Mouse (Mus musculus) heart, embryonic 16.5 days (tissue): ENCODE measurements around the gene Fam84a. TPM values are rescaled to one million over a fixed set of nuclear protein-coding genes. Genes with fewer than 3 reads are reported as not detected.

Experiments used
- ATAC-seq: fragments of 200-750 bp; cut with Nextera tagmentation; replicated peaks from 2 replicates; pipeline ENCODE4 v1.8.0; 2017; ENCODE audit warnings: moderate number of reproducible peaks; ENCODE audit not compliant: insufficient read depth, low FRiP score; ENCODE audit errors: extremely low read depth
- H3K27ac ChIP-seq: fragments of 300-500 bp; sonication (generic); 2 replicates; pipeline ENCODE4 v1.5.1; 2014; ENCODE audit warnings: mild to moderate bottlenecking, low read length, control low read depth, moderate library complexity
- H3K27me3 ChIP-seq: fragments of 300-500 bp; sonication (generic); 2 replicates; pipeline ENCODE4 v1.6.1; 2014; ENCODE audit warnings: low read length, mixed read lengths; ENCODE audit not compliant: control insufficient read depth, insufficient read depth
- H3K36me3 ChIP-seq: fragments of 300-500 bp; sonication (generic); 2 replicates; pipeline ENCODE4 v1.6.1; 2014; ENCODE audit not compliant: control insufficient read depth, insufficient read depth
- H3K4me1 ChIP-seq: fragments of 300-500 bp; sonication (generic); 2 replicates; pipeline ENCODE4 v1.6.1; 2014; ENCODE audit warnings: low read length, mixed read lengths; ENCODE audit not compliant: control insufficient read depth, insufficient read depth
- H3K4me2 ChIP-seq: fragments of 300-500 bp; sonication (generic); 2 replicates; pipeline ENCODE4 v1.6.1; 2014; ENCODE audit warnings: low read depth, mild to moderate bottlenecking, control low read depth, low read length
- H3K4me3 ChIP-seq: fragments of 300-500 bp; sonication (generic); 2 replicates; pipeline ENCODE4 v1.5.1; 2014; ENCODE audit warnings: mild to moderate bottlenecking, control low read depth, low read length
- H3K9ac ChIP-seq: fragments of 300-500 bp; sonication (generic); 2 replicates; pipeline ENCODE4 v1.6.1; 2014; ENCODE audit warnings: low read length, control low read depth
- H3K9me3 ChIP-seq: fragments of 300-500 bp; sonication (generic); replicated peaks from 2 replicates; pipeline ENCODE4 v1.6.1; 2016; ENCODE audit warnings: low read length; ENCODE audit not compliant: control insufficient read depth
- WGBS: fragments of 180-500 bp; shearing (Covaris S2); extraction: QIAGEN DNeasy Blood & Tissue Kit; methylation state at CpG from one replicate; pipeline ENCODE4 v1.1.7; 2014; 5-methylcytosine and 5-hydroxymethylcytosine counted together
- polyA plus RNA-seq: library from polyadenylated mRNA; unstranded; fragments of >200 nt; fragmentation: Nextera tagmentation; extraction: Ambion mirVana; gene quantifications from 2 replicates; pipeline ENCODE4 v1.2.1, GENCODE M21; 2015

Fam84a gene
- 2.2 and 2.5 TPM in 2 replicates for polyA plus RNA-seq

- peaks cover 19% of the 10 kb centered on the region for H3K27me3 ChIP-seq
- H3K27ac ChIP-seq, result peak within 1 kb of the TSS; percentile 43; the same call in 1 of the 2 replicates
- no peaks in the 10 kb centered on the region for H3K9me3 ChIP-seq
- ATAC-seq, result peak; percentile 96
- peaks cover 7% of the 10 kb centered on the region; the same call in 1 of the 2 replicates for H3K4me1 ChIP-seq
- peak within 1 kb of the TSS; percentile 73 for H3K9ac ChIP-seq
- H3K4me2 ChIP-seq, result peak within 1 kb of the TSS; percentile 92
- 0% methylated on average over 31 of the region's 31 CpGs for WGBS
- H3K4me3 ChIP-seq, result peak within 1 kb of the TSS; percentile 62
- H3K36me3 ChIP-seq, result no peaks in the 10 kb centered on the region
Measured at GRCm38 (mm10) chr12:14151921-14152320, at the start of gene Fam84a. Gene Fam84a (minus strand): TSS chr12:14152054.

GRCm38 (mm10) chr12:14195479-14195878 lies 43.6 kb upstream of the Fam84a start:
- no peak overlapping the region for H3K4me3 ChIP-seq
- no peaks in the 10 kb centered on the region for H3K36me3 ChIP-seq
- H3K27me3 ChIP-seq, result no peaks in the 10 kb centered on the region
- no peak for ATAC-seq
- WGBS, result 60% methylated on average over 3 of the region's 3 CpGs
- H3K4me2 ChIP-seq, result no peak overlapping the region
- no peak overlapping the region for H3K27ac ChIP-seq
- H3K4me1 ChIP-seq, result no peaks in the 10 kb centered on the region
- no peaks in the 10 kb centered on the region for H3K9me3 ChIP-seq
- no peak overlapping the region for H3K9ac ChIP-seq

- no peaks in the 10 kb centered on the region for H3K27me3 ChIP-seq
- H3K4me3 ChIP-seq, result no peak overlapping the region
- no peaks in the 10 kb centered on the region for H3K9me3 ChIP-seq
- 72% methylated on average over 3 of the region's 3 CpGs for WGBS
- no peaks in the 10 kb centered on the region for H3K36me3 ChIP-seq
- no peak overlapping the region for H3K9ac ChIP-seq
- H3K27ac ChIP-seq, result no peak overlapping the region
- H3K4me2 ChIP-seq, result no peak overlapping the region
- no peak for ATAC-seq
- no peaks in the 10 kb centered on the region for H3K4me1 ChIP-seq
Measured at GRCm38 (mm10) chr12:14186689-14187195, 34.9 kb upstream of the Fam84a start.

- Histone ChIP-seq H3K4me2 (no peak overlapping the region), H3K27ac (peak overlapping the region; percentile 62), H3K9ac (no peak overlapping the region), H3K4me1 (peaks cover 13% of the 10 kb centered on the region), H3K4me3 (no peak overlapping the region), H3K36me3 (no peaks in the 10 kb centered on the region), H3K9me3 (no peaks in the 10 kb centered on the region), H3K27me3 (no peaks in the 10 kb centered on the region)
- 26% methylated on average over 2 of the region's 2 CpGs for WGBS
- ATAC-seq, result peak; percentile 92
Measured at GRCm38 (mm10) chr12:14165713-14166112, 13.9 kb upstream of the Fam84a start.

GRCm38 (mm10) chr12:14164936-14165335 lies 13.1 kb upstream of the Fam84a start:
- WGBS, result 86% methylated on average over 1 of the region's 1 CpGs
- Histone ChIP-seq H3K4me3 (no peak overlapping the region), H3K4me1 (peaks cover 13% of the 10 kb centered on the region), H3K4me2 (no peak overlapping the region), H3K9ac (no peak overlapping the region), H3K36me3 (no peaks in the 10 kb centered on the region), H3K27ac (peak overlapping the region; percentile 78), H3K9me3 (no peaks in the 10 kb centered on the region), H3K27me3 (no peaks in the 10 kb centered on the region)
- no peak for ATAC-seq

DNA sequence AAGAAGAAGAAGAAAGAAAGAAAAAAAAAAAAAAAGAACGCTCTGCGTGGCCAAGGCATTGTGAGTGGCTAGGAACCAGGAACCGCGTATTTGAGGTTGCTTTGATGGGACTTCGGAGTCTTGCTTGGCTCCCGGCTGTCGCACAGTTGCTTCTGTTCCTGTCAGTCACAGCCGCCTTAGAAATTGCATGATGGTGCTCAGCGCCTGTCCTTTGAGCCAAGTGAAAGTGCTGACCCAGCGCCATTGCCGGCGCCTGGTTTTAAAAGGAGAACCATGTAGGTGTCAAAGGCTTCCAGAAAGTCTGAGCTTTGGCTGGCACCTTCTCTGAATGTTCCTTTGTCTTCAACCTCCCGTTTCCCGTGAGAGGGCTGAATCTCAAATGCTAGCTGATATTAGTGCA lies 572 bp upstream of the Fam84a start:
- H3K36me3 ChIP-seq, result no peaks in the 10 kb centered on the region
- ATAC-seq, result no peak
- H3K4me3 ChIP-seq, result peak overlapping the region; percentile 62
- H3K27ac ChIP-seq, result peak overlapping the region; percentile 43; the same call in 1 of the 2 replicates
- peaks cover 7% of the 10 kb centered on the region; the same call in 1 of the 2 replicates for H3K4me1 ChIP-seq
- peaks cover 19% of the 10 kb centered on the region for H3K27me3 ChIP-seq
- WGBS, result under 1% methylated on average over 14 of the region's 14 CpGs
- no peaks in the 10 kb centered on the region for H3K9me3 ChIP-seq
- peak overlapping the region; percentile 42; the same call in 1 of the 2 replicates for H3K9ac ChIP-seq
- H3K4me2 ChIP-seq, result peak overlapping the region; percentile 92

DNA sequence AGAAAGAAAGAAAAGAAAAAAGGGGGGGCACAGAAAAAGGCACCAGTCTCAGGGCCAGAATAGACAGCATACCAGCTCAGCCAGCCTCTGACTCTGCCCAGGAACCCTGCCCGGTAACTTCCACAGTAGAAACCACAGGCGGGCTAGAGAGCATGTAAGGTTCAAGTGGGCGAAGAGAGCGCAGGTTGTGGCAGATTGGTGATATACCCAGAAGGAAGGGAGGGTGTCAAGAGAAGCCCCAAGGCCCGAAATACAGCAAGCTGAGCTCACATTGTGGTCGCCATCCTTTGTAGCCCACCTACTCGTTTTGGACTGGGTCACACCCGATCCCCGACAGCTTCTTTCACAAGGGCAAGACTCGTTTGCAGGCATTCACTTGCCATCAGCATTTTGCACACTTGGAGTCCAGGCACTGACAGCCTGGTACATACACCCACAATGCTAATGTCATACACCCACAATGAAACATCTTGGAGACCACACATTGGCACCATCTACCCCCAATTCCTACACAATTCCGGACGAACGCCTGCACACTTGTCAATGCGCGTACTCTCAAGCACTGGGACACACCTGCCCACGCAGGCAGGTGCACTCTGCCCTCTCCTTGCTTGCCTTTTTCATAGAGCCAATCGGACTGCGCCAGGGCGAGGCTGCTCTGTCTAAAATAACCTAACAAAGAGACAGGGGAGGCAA lies 770 bp downstream of the Fam84a start:
- H3K9me3 ChIP-seq, result no peaks in the 10 kb centered on the region
- no peak overlapping the region for H3K27ac ChIP-seq
- H3K27me3 ChIP-seq, result peaks cover 19% of the 10 kb centered on the region
- no peaks in the 10 kb centered on the region for H3K36me3 ChIP-seq
- peak overlapping the region; percentile 73 for H3K9ac ChIP-seq
- peaks cover 7% of the 10 kb centered on the region; the same call in 1 of the 2 replicates for H3K4me1 ChIP-seq
- WGBS, result 8% methylated on average over 19 of the region's 19 CpGs
- peak overlapping the region; percentile 62 for H3K4me3 ChIP-seq
- no peak for ATAC-seq
- H3K4me2 ChIP-seq, result peak overlapping the region; percentile 92

GRCm38 (mm10) chr12:14150568-14150909 lies 1.3 kb downstream of the Fam84a start:
- Histone ChIP-seq H3K27me3 (peaks cover 19% of the 10 kb centered on the region), H3K4me3 (peak overlapping the region; percentile 62), H3K36me3 (no peaks in the 10 kb centered on the region), H3K4me1 (peaks cover 7% of the 10 kb centered on the region; the same call in 1 of the 2 replicates), H3K9ac (peak overlapping the region; percentile 73), H3K4me2 (peak overlapping the region; percentile 92), H3K27ac (no peak overlapping the region), H3K9me3 (no peaks in the 10 kb centered on the region)
- no peak for ATAC-seq
- 2% methylated on average over 20 of the region's 20 CpGs for WGBS

- peak; percentile 37; the same call in 1 of the 2 replicates for ATAC-seq
- no peaks in the 10 kb centered on the region for H3K9me3 ChIP-seq
- no peaks in the 10 kb centered on the region for H3K36me3 ChIP-seq
- peak overlapping the region; percentile 73 for H3K9ac ChIP-seq
- H3K27ac ChIP-seq, result no peak overlapping the region
- peak overlapping the region; percentile 62 for H3K4me3 ChIP-seq
- peak overlapping the region; percentile 92 for H3K4me2 ChIP-seq
- under 1% methylated on average over 59 of the region's 59 CpGs for WGBS
- H3K27me3 ChIP-seq, result peaks cover 19% of the 10 kb centered on the region
- H3K4me1 ChIP-seq, result peaks cover 7% of the 10 kb centered on the region; the same call in 1 of the 2 replicates
Measured at GRCm38 (mm10) chr12:14149843-14150567, 1.8 kb downstream of the Fam84a start.
